Mouse (Mus musculus) G1E (cell line): ENCODE measurements around the gene Tbc1d1. TPM values are rescaled to one million over a fixed set of nuclear protein-coding genes. Genes with fewer than 3 reads are reported as not detected.

ENCODE experiments used
- ATAC-seq: 2 replicates; pipeline ENCODE4 v1.8.0; 2016; ENCODE audit warnings: mild to moderate bottlenecking; ENCODE audit not compliant: insufficient number of reproducible peaks, poor library complexity, low FRiP score, severe bottlenecking; ENCODE audit errors: extremely low read depth
- DNase-seq: peaks from one replicate; pipeline ENCODE4 v3.0.0; 2012; ENCODE audit warnings: low spot score
- H3K27me3 ChIP-seq: 2 replicates; pipeline ENCODE4 v1.6.1; 2012; ENCODE audit warnings: mild to moderate bottlenecking, low read length, inconsistent platforms; ENCODE audit not compliant: insufficient read depth
- H3K36me3 ChIP-seq: replicated peaks from 2 replicates; pipeline ENCODE3; 2012; ENCODE audit warnings: mild to moderate bottlenecking, inconsistent platforms
- H3K4me1 ChIP-seq: 2 replicates; pipeline ENCODE4 v1.6.1; 2012; ENCODE audit warnings: low read depth, low read length, inconsistent platforms, mixed read lengths; ENCODE audit not compliant: insufficient read depth
- H3K4me3 ChIP-seq: 2 replicates; pipeline ENCODE4 v1.5.1; 2012; ENCODE audit warnings: low read depth, mild to moderate bottlenecking, inconsistent platforms, low read length, moderate library complexity, mixed read lengths
- H3K9me3 ChIP-seq: replicated peaks from 2 replicates; pipeline ENCODE4 v1.6.1; 2012; ENCODE audit warnings: inconsistent platforms
- CTCF ChIP-seq: IDR thresholded peaks from 2 replicates; pipeline ENCODE4 v1.5.1; 2012; ENCODE audit warnings: low read depth, low read length, inconsistent platforms, mixed read lengths
- GATA1 ChIP-seq: IDR thresholded peaks from 2 replicates; pipeline ENCODE4 v1.6.1; 2012; ENCODE audit warnings: borderline replicate concordance, low read length, inconsistent platforms, mixed read lengths
- GATA2 ChIP-seq: IDR thresholded peaks from 2 replicates; pipeline ENCODE4 v1.6.1; 2012; ENCODE audit warnings: low read depth, low read length, inconsistent platforms, borderline replicate concordance
- POLR2AphosphoS5 ChIP-seq: IDR thresholded peaks from 2 replicates; pipeline ENCODE4 v1.6.1; 2012; ENCODE audit warnings: low read depth, low read length, inconsistent platforms; ENCODE audit not compliant: insufficient replicate concordance
- TAL1 ChIP-seq: conservative IDR thresholded peaks from 2 replicates; pipeline ENCODE4 v1.6.1; 2012; ENCODE audit warnings: low read depth, low read length, inconsistent platforms, mixed read lengths
- polyA plus RNA-seq: library from polyadenylated mRNA; stranded (reverse); fragments of >175 nt; gene quantifications from 2 replicates; pipeline ENCODE4 v1.2.3, GENCODE M21; 2012
- total RNA-seq, 2 experiments: library from RNA; stranded (forward) in 1 of 2; stranded (reverse) in 1 of 2; fragments of 200-1000 nt in 1 of 2; fragments of >200 nt in 1 of 2; fragmentation: Nextera tagmentation in 1 of 2; gene quantifications; 2 replicates each; pipeline ENCODE4 v1.2.3; 2014 to 2017

Gene Tbc1d1
- total and polyA plus RNA-seq, 3 experiments, result 4.2 to 17.3 (median 11.7) TPM

- ATAC-seq, result no peak
- peaks cover 50% of the 10 kb centered on the region for H3K36me3 ChIP-seq
These were observed 186.0 kb downstream of the Tbc1d1 start for GRCm38 (mm10) chr5:64342138-64342537.

GRCm38 (mm10) chr5:64343972-64344700, 188.0 kb downstream of the Tbc1d1 start:
- ATAC-seq (peak; percentile 83), DNase-seq (peak; percentile 34)
- Histone ChIP-seq H3K36me3 (peaks cover 48% of the 10 kb centered on the region), H3K4me1 (peaks cover 23% of the 10 kb centered on the region), H3K27me3 (no peaks in the 10 kb centered on the region), H3K4me3 (no peak overlapping the region), H3K9me3 (no peaks in the 10 kb centered on the region)
- no peak for TF ChIP-seq POLR2AphosphoS5
- no peak for TF ChIP-seq CTCF
- TF ChIP-seq TAL1, result no peak
- no peak for TF ChIP-seq GATA1
- TF ChIP-seq GATA2, result no peak

More at GRCm38 (mm10) chr5:64342138-64342537, 186.0 kb downstream of the Tbc1d1 start:
- peaks cover 23% of the 10 kb centered on the region for H3K4me1 ChIP-seq
- DNase-seq, result no peak
- no peak for TF ChIP-seq POLR2AphosphoS5
- no peak for TF ChIP-seq GATA1
- no peak for TF ChIP-seq GATA2
- TF ChIP-seq TAL1, result no peak
- no peaks in the 10 kb centered on the region for H3K9me3 ChIP-seq
- no peak overlapping the region for H3K4me3 ChIP-seq
- no peaks in the 10 kb centered on the region for H3K27me3 ChIP-seq

GRCm38 (mm10) chr5:64345181-64345735, 189.2 kb downstream of the Tbc1d1 start:
- DNase-seq, result no peak

GRCm38 (mm10) chr5:64345761-64346160, 189.7 kb downstream of the Tbc1d1 start:
- Histone ChIP-seq H3K36me3 (peaks cover 61% of the 10 kb centered on the region), H3K9me3 (no peaks in the 10 kb centered on the region), H3K4me3 (no peak overlapping the region), H3K4me1 (peaks cover 22% of the 10 kb centered on the region), H3K27me3 (no peaks in the 10 kb centered on the region)
- TF ChIP-seq GATA2 (no peak), GATA1 (no peak), TAL1 (no peak), CTCF (no peak), POLR2AphosphoS5 (no peak)
- DNase-seq (no peak), ATAC-seq (no peak)

More at GRCm38 (mm10) chr5:64345181-64345735, 189.2 kb downstream of the Tbc1d1 start:
- no peak for ATAC-seq
- Histone ChIP-seq H3K9me3 (no peaks in the 10 kb centered on the region), H3K27me3 (no peaks in the 10 kb centered on the region), H3K4me1 (peaks cover 23% of the 10 kb centered on the region), H3K4me3 (no peak overlapping the region), H3K36me3 (peaks cover 59% of the 10 kb centered on the region)
- no peak for TF ChIP-seq CTCF
- TF ChIP-seq TAL1, result no peak
- TF ChIP-seq GATA1, result no peak
- TF ChIP-seq GATA2, result no peak
- TF ChIP-seq POLR2AphosphoS5, result no peak

GRCm38 (mm10) chr5:64346343-64346885, 190.3 kb downstream of the Tbc1d1 start:
- Histone ChIP-seq H3K27me3 (no peaks in the 10 kb centered on the region), H3K36me3 (peaks cover 63% of the 10 kb centered on the region), H3K4me1 (peaks cover 17% of the 10 kb centered on the region), H3K9me3 (no peaks in the 10 kb centered on the region), H3K4me3 (no peak overlapping the region)
- DNase-seq (no peak), ATAC-seq (no peak)
- TF ChIP-seq TAL1, result no peak
- TF ChIP-seq GATA1, result no peak
- TF ChIP-seq GATA2, result no peak
- no peak for TF ChIP-seq POLR2AphosphoS5

GRCm38 (mm10) chr5:64348166-64348565, 192.1 kb downstream of the Tbc1d1 start:
- H3K27me3 ChIP-seq, result no peaks in the 10 kb centered on the region
- DNase-seq (no peak), ATAC-seq (no peak)
- H3K4me3 ChIP-seq, result no peak overlapping the region
- no peaks in the 10 kb centered on the region for H3K9me3 ChIP-seq
- peaks cover 11% of the 10 kb centered on the region; the same call in 1 of the 2 replicates for H3K4me1 ChIP-seq
- H3K36me3 ChIP-seq, result peaks cover 63% of the 10 kb centered on the region
- TF ChIP-seq GATA2, result no peak
- no peak for TF ChIP-seq TAL1
- no peak for TF ChIP-seq CTCF
- no peak for TF ChIP-seq POLR2AphosphoS5
- TF ChIP-seq GATA1, result no peak
